Mouse (Mus musculus) CD4-positive naive resting alpha-beta T cell, adult 76 days (primary cell): ENCODE data around the gene Glra2. TPM values are rescaled to one million over a fixed set of nuclear protein-coding genes. Genes with fewer than 3 reads are reported as not detected.

Experiments used
- total RNA-seq: library from RNA; stranded (reverse); gene quantifications from one replicate; pipeline ENCODE4 v1.2.4, GENCODE M21; 2023

Gene Glra2
- not detected for total RNA-seq

GRCm38 (mm10) chrX:165326939-165327698, at the start of gene Glra2:
TSS of gene Glra2 (minus strand) at chrX:165327393.

